Comparison of ENCODE assay signal across 9 mouse cellular contexts in genomic region chr5:31968046-31968506, GRCm38 (mm10).
DNase-seq lines count a peak whose midpoint lies in the region; ATAC-seq and TF ChIP-seq lines count a peak whose summit lies in the region.
"Had no signal": no experiment of that assay in that cellular context is flagged by ENCODE, and none has a peak within 500 bp of the region (broad histone marks: within the 10 kb centered on the region; RNA-seq: fewer than 3 reads in every experiment).

No protein-coding gene starts in this region.

- H3K4me2 ChIP-seq in liver, embryonic 12.5 days: no peak overlapping the region
- H3K4me2 ChIP-seq in forebrain, embryonic 14.5 days (ENCODE audit: low read length): no peak overlapping the region

- H3ac ChIP-seq in C2C12 (ENCODE audit: control insufficient read depth, insufficient read length, low read depth): no peak overlapping the region

- no peaks in the 10 kb centered on the region for H3K4me1 ChIP-seq in liver, embryonic 12.5 days
- H3K4me1 ChIP-seq in forebrain, embryonic 14.5 days (ENCODE audit: control insufficient read depth, insufficient read depth, low read length): no peaks in the 10 kb centered on the region

- no peak overlapping the region for H3K9ac ChIP-seq in liver, embryonic 12.5 days
- H3K9ac ChIP-seq in forebrain, embryonic 14.5 days (ENCODE audit: low read length): no peak overlapping the region

- peak; percentile 64 for DNase-seq in adrenal gland, postnatal 10 days
- DNase-seq in adrenal gland, adult (ENCODE audit: inconsistent age in 2 of 2, low spot score in 1 of 2): no peak
- peak; percentile 57 to 65 for DNase-seq in heart, postnatal 10 days
- DNase-seq in thymus, adult 18-20 months: no peak
- DNase-seq in forebrain, embryonic 14.5 days (ENCODE audit: low spot score): no peak
- DNase-seq: right cerebral cortex, postnatal 25 days had no signal

- no peaks in the 10 kb centered on the region for H3K9me3 ChIP-seq in liver, embryonic 12.5 days (replicated peaks)
- H3K9me3 ChIP-seq in forebrain, embryonic 14.5 days (replicated peaks; ENCODE audit: control insufficient read depth, low read length): no peaks in the 10 kb centered on the region

- TF ChIP-seq CTCF in C2C12 (IDR thresholded peaks at IDR 0.05; ENCODE audit: control insufficient read depth, insufficient read depth, insufficient read length): no peak

- H3K36me3 ChIP-seq in C2C12 (ENCODE audit: control insufficient read depth, insufficient read depth): no peaks in the 10 kb centered on the region
- no peaks in the 10 kb centered on the region for H3K36me3 ChIP-seq in liver, embryonic 12.5 days
- H3K36me3 ChIP-seq in forebrain, embryonic 14.5 days (ENCODE audit: control insufficient read depth, insufficient read depth, low read length): no peaks in the 10 kb centered on the region

- no peaks in the 10 kb centered on the region for H3K79me2 ChIP-seq in C2C12 (ENCODE audit: control insufficient read depth, insufficient read depth)

- intact Hi-C loops in heart, postnatal 10 days (cut with DNase I): no loop called here

- H3K27me3 ChIP-seq in C2C12 (ENCODE audit: control insufficient read depth, insufficient read depth, insufficient read length): no peaks in the 10 kb centered on the region
- no peaks in the 10 kb centered on the region for H3K27me3 ChIP-seq in liver, embryonic 12.5 days (replicated peaks)
- H3K27me3 ChIP-seq in forebrain, embryonic 14.5 days (replicated peaks; ENCODE audit: control insufficient read depth, insufficient read depth, low read length): no peaks in the 10 kb centered on the region

- no peak overlapping the region for H3K4me3 ChIP-seq in C2C12 (ENCODE audit: insufficient read depth, poor library complexity, severe bottlenecking)
- H3K4me3 ChIP-seq in liver, embryonic 12.5 days: no peak overlapping the region
- H3K4me3 ChIP-seq in forebrain, embryonic 14.5 days (ENCODE audit: low read depth, low read length): no peak overlapping the region

- H3K27ac ChIP-seq in liver, embryonic 12.5 days: peak overlapping the region; percentile 48; the same call in 1 of the 2 replicates
- no peak overlapping the region for H3K27ac ChIP-seq in forebrain, embryonic 14.5 days (ENCODE audit: low read depth, low read length)

- WGBS in liver, embryonic 12.5 days (ENCODE audit: insufficient replicate concordance): 64% methylated on average over 6 of the region's 6 CpGs
- 82% methylated on average over 6 of the region's 6 CpGs for WGBS in forebrain, embryonic 14.5 days

- ATAC-seq in liver, embryonic 12.5 days: peak; percentile 58
- no peak for ATAC-seq in forebrain, embryonic 14.5 days
- ATAC-seq in erythroid progenitor cell, adult 5-6 weeks (replicated peaks; ENCODE audit: low FRiP score, poor library complexity, severe bottlenecking): no peak

- H3K79me3 ChIP-seq in C2C12 (ENCODE audit: low read depth): no peaks in the 10 kb centered on the region

TF ChIP-seq in C2C12, 6 proteins besides CTCF, POLR2A, EP300 and RAD21:
- TF ChIP-seq FOSL1 (IDR thresholded peaks at IDR 0.05; ENCODE audit: insufficient read depth, low read length, poor library complexity, severe bottlenecking) (no peak), MYOG (IDR thresholded peaks at IDR 0.05; ENCODE audit: control insufficient read depth, extremely low read depth, insufficient read length) (no peak), USF1 (IDR thresholded peaks at IDR 0.05; ENCODE audit: low read depth) (peak; percentile 56), MYOD1 (IDR thresholded peaks at IDR 0.05; ENCODE audit: control insufficient read depth, insufficient read length, low read depth) (peak; percentile 71), MAX (IDR thresholded peaks at IDR 0.05) (no peak), CEBPB (IDR thresholded peaks at IDR 0.05; ENCODE audit: low read depth) (no peak)

Comparison
In these comparisons a context has a peak if more than half of its experiments do, and no peak if none do; other contexts are left out.
1. DNase-seq: peak in adrenal gland, postnatal 10 days (single experiment) and heart, postnatal 10 days (2 of 2); none in adrenal gland, adult (0 of 2), thymus, adult 18-20 months (0 of 2) and forebrain, embryonic 14.5 days (single experiment).